Mouse (Mus musculus) right cerebral cortex, postnatal 25 days (tissue): ENCODE data around the gene Grip1.

Experiments
- DNase-seq: peaks from one replicate; pipeline ENCODE4 v3.0.0; 2022

Grip1 gene

DNA sequence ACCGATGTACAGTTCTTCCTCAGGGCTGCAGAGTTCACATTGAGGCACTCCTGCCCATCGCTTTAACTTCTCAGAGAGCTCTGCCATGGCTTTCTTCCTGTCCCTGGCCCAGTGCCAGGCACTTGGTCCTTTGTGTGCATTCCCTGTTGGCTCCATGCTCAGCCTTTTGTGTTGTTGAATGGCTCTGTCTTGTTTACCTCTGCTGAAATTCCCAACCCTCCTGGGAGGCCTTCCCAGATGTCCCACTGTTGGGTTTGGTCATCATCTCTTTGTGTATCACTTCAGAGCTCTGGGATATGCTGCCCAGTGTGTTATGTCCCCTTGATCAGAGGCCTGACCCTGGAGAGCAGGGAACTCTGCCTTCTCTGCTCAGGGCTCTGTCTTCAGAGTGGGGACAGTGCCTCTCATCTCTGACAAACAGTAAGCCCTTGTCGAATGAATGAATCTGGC lies 230.8 kb downstream of the Grip1 start:
- DNase-seq, result no peak

- DNase-seq, result peak; percentile 62
Measured at GRCm38 (mm10) chr10:119691358-119692083, 237.9 kb downstream of the Grip1 start.

DNA sequence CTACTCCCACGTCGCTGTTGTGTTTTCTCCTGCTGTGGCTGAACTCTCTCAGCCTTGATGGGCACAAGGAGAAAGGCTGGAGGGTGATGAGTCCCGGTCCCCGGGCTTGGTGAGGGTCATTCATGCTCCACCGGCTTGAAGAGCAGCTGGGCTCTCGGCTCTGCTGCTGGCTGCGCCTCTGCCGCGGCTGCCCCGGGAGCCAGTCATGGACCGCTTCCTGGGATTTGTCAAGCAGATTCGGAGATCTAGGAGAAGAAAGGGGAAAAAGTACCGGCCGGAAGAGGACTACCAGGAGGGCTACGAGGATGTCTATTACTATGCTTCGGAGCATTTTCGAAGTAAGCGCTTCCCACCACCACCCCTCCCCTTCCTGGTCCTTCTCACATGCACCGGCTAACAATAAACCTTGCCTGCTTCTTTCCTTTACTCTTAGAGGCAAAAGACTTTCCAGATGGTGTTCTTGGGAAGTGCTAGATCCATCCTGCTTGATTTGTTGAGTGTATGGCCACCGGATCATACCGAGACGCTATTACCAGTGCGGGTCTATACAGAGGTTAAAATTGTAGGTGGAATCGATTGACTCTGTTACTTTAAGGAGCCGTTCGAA lies 238.8 kb downstream of the Grip1 start:
- peak; percentile 36 for DNase-seq

DNA sequence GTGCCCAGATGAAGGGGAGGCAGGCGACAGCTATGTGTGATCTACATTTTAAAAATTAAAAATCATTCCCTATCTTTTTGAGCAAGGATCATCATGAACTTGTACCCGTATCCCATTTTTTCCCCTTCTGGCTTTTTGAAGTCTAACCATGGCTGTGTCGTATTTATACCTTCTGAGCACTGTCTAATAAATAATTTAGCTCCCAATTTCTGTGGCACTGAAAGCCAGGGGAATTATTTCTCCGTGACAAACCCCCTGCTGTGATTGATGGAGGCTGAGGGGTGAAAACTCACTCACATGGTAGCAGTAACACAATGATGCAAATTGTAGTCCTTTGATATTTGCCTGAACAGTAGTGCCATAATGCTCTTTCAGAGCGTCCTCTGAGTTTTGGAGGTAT lies 239.8 kb downstream of the Grip1 start:
- DNase-seq, result no peak

GRCm38 (mm10) chr10:119697257-119697798 lies 243.7 kb downstream of the Grip1 start:
- DNase-seq, result no peak

DNA sequence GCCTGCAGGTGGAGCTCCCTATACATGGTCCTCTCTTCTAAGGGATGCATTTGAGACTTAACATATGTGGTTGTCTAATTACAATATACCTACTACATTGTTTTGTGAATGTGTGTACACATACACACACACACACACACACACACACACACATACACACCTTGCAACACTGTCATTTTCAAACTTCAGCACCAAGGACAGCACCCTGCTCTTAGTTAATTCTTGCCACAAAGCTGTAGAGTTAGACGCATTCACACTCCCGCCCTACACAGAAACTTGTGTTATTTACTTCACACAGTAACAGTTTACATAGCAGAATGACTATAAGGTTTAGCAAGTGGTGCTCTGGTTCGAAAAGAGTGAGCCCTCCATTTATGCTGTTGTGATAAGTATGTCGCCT lies 251.7 kb downstream of the Grip1 start:
- DNase-seq, result no peak

- no peak for DNase-seq
Measured at GRCm38 (mm10) chr10:119706281-119706680, 252.7 kb downstream of the Grip1 start.

GRCm38 (mm10) chr10:119706983-119707382 lies 253.4 kb downstream of the Grip1 start:
- DNase-seq, result no peak

- DNase-seq, result no peak
Measured at GRCm38 (mm10) chr10:119721887-119722286, 268.3 kb downstream of the Grip1 start.

GRCm38 (mm10) chr10:119722471-119722870 lies 268.8 kb downstream of the Grip1 start:
- no peak for DNase-seq

DNA sequence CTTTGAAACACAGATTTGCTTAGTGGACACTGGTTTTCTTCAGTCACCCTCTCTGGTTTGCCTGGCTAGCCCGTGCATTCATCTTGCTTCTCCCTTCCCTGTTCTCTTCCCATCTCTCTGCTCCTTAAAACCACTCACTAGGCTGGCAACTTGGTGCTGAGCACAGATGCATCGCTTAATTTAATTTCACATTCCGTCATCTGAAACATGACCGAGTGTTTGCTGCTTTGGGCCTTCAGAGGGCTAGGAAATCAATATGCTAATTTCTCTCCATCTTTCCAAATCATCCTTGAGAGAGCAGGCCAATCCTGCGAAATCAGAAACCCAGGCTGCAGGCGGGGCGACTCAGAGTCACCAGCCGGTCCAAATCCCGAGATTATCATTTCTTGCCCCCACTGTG lies 270.0 kb downstream of the Grip1 start:
- no peak for DNase-seq

DNA sequence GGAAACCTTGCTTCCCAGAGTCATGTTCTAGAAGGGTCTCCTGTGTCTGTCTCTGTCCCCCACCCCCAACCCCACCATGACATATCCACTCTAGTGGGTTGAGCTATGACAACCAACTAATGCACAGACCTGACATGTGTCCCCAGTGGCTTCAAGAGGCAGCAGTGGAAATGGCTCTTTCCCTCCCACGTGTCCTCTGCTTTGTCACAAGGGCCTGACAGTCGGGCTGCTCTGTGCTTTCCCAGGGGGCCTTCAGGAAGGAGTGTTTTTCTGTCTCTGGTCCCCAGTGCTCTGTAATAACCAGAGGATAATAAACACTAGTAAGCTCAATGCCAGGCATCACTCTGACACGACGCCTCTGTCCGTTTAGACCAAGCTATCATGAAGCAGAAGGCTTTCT lies 271.7 kb downstream of the Grip1 start:
- no peak for DNase-seq

DNA sequence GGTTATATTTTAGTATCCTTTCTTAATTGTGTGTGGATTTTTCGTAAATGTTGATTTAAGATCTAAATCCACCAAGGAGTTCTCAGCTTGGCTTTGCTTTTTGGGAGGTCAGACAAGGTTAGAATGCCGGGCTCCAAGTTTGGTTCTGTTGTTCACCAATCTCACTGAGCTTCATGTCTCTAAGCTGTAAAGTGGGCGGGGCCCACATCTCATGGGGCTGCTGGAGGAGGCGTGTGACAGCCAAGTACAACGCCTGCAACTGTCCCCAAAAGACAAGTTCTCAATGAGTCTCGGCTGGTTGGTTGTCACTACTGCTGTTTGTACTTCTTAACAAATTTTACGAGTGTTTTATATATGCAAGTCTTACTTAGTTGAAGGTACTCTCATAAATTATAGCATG lies 272.3 kb downstream of the Grip1 start:
- DNase-seq, result no peak

- no peak for DNase-seq
Measured at GRCm38 (mm10) chr10:119726921-119727320, 273.3 kb downstream of the Grip1 start.

DNA sequence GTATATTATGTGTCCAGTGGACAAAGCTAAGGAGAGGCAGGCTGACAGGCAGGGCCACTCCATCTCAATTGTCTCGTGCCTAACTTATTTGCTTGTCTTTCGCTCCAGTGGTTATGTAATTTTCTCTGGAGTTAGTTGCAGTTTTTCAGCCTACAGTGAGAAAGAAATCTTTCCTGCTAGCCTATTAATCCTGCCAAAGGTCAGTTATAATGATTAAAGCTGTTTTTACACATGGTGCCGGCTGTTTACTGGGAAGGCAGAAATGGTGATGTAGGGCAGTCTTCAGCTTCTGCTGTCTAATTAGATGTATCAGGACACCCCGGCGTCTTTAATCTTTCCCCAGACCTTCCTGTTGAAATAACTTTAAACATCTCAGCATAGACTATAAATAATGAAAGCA lies 276.6 kb downstream of the Grip1 start:
- DNase-seq, result no peak

DNA sequence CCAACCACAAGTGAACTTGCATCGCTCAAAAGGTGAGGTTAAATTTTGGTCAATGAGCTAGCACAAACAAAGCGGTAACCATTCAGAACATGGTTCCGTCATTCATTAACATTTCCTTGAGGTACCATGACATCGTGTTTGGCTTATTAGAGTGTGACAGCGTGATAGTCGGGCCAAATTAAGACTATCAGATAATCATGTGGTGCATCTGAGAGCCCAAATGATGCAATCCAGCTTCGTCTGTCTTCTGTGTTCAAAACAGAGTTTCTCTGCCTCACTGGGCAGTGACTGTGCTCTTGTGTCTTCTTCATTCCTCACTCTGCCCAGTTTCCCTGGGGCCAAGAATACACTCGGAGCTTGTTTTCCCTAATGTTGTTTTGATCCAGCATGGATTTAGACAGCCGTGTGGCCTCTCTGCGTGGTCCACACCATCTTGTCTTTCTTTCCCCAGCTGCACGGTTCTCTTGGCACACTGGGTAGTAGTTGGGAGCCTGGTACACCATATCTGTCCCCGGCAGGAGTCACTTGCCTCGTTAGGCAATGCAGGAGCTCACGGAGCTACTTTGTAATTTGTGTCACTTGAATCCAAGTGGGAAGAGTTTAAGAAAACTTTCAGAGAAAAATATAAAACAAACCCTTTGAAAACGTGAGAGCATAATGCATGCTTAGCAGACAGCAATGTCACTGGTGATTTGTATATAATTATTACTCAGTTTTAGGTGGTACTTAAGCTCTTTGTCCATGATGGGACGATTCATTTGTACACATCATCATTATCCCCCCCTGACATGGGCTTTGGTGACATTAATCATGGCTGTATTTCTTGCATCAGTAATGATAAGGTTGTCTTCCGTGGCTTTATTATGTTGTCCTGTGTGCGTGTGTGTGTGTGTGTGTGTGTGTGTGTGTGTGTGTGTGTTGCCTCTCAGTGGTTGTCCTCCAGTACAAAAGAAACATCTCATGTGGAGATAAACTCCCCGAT lies 281.7 kb downstream of the Grip1 start:
- no peak for DNase-seq

DNA sequence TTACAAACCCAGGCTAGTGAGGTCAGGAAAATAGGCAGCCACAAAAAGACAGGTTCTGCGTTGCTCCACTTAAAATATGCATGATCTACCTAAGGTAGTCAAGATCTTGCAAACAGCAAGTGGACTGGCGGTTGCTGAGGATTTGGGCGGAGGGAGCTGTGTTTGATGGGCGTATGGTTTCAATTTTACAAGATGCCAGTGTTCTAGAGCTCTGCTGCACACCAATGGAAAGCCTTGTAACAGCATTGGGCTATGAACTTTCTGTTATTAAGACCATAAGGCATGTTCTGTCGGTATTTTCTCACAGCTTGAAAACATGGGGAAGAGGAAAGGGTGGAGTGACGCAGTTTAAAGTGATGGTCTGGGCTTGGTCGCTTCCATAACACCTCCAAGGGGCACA lies 285.8 kb downstream of the Grip1 start:
- DNase-seq, result no peak

DNA sequence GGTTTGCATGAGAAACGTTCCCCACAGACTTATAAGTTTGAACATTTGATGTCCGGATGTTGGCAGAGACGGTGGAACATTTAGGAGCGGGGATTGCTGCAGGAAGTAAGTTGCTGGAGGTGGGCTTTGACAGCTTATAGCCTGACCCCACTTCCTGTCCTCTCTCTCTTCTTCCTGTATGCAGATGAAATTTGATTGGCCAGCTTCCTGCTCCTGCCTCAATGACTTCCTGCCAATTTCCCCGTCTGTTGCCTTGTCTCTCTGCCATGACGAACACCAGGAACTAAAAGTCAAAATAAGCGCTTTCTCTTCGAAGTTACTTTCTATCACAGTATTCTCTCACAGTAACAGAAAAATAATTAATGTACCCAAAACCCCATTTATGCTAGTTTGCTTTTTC lies 289.1 kb downstream of the Grip1 start:
- DNase-seq, result no peak

- DNase-seq, result no peak
Measured at GRCm38 (mm10) chr10:119752361-119752798, 298.8 kb downstream of the Grip1 start.

DNA sequence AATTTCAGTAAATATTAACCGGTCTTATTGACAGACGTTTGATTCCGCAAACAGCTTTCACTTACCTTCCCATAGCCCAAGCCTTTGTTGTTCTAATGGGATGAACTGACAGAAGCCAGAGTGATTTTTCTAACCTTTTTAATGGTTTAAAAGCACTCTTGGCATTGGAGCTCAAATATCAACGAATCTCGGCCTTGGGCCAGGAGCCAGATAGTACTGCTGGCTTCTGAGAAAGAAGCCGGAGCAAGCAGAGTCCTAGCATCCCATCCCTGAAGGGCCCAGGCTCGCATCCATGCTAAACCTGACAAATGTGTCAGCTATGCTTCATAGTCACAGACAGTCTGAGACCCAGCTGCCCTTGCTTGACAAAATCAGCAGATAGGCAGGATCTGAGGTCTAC lies 302.6 kb downstream of the Grip1 start:
- no peak for DNase-seq

GRCm38 (mm10) chr10:119757219-119757618 lies 303.6 kb downstream of the Grip1 start:
- no peak for DNase-seq

DNA sequence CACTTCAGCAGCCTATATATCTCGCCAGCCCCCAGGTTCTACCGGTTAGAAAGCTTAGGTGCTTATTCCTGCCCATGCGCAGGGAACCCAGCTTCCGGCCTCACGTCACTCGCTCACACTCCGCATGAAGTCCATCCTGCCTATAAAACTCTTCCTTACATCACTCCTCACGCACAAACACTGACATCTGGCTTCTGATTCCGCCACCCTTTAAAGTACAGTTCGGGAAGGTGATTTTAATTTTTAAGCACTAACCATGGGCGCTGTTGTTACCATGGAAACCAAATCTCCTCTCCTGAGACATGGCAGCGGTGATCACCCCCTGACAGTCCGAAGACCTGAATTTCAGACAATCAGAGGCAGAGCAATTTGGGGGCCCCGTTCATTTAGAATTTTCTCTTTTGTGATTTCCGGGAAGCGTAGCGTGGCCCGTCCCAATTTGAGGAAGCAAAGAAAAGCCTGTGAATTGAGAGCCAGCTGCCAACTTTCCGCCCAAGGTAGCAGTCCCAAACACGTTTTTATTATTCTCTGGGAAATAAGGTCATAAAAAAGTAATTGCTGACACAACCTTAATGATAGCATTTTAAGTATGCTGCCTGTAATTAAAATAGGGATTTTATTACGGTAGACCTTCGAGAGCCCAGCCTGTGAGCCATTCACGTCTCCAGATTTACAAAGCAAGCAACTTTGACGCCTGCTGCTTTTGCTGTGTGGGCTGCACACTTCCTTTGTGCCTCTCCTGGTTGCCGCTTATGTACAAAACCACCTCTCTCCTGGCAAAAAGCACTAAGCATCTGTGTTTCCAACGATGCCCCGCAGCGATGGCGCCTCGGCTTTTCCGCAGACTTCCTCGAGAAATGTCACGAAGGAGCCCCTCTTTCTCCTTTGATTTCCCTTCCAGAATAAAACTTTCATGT lies 308.1 kb downstream of the Grip1 start:
- DNase-seq, result peak; percentile 36
